Mouse (Mus musculus): ENCODE data around the gene Zdhhc8.

The Zdhhc8 gene

GRCm38 (mm10) chr16:18234671-18235388 lies at the start of gene Zdhhc8:
Gene Zdhhc8, minus strand, starts transcription at chr16:18235136.
- peak; percentile 86 for DNase-seq (ENCODE audit: low spot score)

- no peak for DNase-seq (ENCODE audit: low spot score)
These were observed 40.2 kb upstream of the Zdhhc8 start for GRCm38 (mm10) chr16:18275166-18275565.

DNA sequence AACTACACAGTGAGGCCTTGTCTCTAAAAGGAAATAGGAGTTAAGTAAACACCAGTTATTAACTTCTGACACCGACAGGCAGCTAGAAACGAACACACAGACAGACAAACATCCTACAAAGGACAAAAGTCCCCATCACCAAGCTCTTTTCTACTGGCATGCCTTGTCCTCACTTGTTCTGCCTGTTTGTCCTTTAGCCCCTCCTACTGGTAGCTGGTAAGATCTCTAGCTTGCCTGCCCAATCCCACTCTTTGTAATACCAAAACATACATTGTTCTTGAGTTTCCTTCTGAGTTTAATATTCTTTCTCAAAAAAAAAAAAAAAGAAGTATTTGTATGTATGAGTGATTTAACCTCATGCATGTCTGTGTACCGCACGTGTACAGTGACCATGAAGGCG lies 33.2 kb upstream of the Zdhhc8 start:
- DNase-seq (ENCODE audit: low spot score): no peak

GRCm38 (mm10) chr16:18265024-18265423 lies 30.1 kb upstream of the Zdhhc8 start:
- DNase-seq (ENCODE audit: low spot score): no peak

- no peak for DNase-seq (ENCODE audit: low spot score)
These were observed 23.3 kb upstream of the Zdhhc8 start, which contains the start of gene Gm49776 for GRCm38 (mm10) chr16:18258221-18258620. Gene Gm49776, minus strand, starts transcription at chr16:18258321.

- no peak for DNase-seq (ENCODE audit: low spot score)
These were observed 18.9 kb upstream of the Zdhhc8 start for GRCm38 (mm10) chr16:18253866-18254265.

GRCm38 (mm10) chr16:18252736-18253135 lies 17.8 kb upstream of the Zdhhc8 start:
- no peak for DNase-seq (ENCODE audit: low spot score)

DNA sequence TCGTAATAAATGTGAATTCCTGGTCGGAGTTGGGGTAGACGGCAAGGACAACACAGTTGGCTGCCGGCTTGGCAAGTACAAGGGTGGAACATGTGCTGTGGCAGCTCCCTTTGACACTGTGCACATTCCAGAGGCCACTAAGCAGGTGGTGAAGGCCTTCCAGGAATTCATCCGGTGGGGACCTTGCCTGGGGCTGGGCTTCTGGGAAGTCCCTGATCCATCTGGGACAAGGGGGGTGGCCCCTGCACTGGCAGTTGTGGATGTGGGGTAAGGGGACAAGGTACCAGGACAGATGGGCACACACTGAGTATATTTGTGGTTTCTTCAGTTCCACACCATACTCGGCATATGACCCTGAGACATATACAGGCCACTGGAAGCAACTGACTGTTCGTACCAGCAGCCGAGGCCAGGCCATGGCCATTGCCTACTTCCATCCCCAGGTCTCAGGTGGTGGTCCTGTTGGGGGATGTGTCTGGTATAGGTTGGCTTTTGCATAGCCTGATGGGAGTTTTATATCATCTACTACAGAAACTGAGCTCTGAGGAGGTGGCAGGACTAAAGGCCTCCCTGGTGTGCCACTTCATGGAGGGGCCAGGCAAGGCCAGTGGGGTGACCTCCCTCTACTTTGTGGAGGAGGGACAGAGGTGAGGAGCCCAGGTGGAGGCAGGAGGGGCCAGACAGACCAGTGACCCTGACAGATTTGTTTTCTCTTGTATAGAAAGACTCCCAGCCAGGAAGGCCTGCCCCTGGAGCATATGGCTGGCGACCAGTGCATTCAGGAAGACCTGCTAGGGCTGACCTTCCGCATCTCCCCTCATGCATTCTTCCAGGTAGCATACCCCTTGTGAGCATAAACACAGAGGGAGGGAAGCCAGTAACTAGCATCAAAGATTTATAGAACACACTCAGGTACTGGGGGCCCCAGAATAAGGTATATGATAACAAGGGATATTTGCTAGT lies 16.2 kb upstream of the Zdhhc8 start:
- DNase-seq (ENCODE audit: low spot score): no peak

DNA sequence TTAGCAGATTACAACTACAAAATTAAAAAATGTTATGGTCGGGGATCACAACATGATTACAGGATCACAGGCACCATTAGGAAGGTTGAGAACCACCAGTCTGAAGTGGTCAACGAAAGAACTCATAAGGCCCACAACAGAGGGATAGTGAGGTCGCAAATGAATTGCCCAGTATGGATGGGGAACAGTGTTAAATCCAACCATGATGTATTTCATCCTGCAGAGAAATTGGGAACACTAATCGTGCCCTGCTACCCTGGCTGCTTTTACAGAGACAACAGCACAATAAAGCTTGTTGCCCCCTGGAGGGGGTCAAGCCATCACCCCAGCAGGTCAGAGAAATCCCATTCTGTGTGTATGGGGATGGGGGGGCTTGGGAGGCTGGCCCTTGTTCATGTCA lies 15.3 kb upstream of the Zdhhc8 start:
- no peak for DNase-seq (ENCODE audit: low spot score)

DNA sequence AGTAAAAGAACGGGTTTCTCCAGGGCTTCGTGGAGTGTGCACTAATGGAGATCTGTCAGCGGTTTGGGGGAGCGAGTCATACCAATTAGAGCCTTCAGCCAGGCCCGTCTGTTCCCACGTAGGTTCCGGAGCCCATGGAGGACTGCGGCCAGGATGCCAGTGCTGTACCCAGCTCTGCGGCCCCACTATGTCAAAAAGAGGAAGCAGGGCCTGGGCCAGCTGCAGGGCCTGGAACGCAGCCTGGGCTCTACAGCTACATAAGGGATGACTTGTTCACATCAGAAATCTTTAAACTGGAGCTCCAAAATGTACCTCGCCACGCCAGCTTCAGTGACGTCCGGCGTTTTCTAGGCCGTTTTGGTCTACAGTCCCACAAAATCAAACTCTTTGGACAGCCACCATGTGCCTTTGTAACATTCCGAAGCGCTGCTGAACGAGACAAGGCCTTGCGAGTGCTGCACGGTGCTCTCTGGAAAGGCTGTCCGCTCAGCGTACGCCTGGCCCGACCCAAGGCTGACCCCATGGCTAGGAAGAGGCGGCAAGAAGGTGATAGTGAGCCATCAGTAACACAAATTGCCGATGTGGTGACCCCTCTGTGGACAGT lies 14.5 kb upstream of the Zdhhc8 start:
- DNase-seq (ENCODE audit: low spot score): peak; percentile 62

DNA sequence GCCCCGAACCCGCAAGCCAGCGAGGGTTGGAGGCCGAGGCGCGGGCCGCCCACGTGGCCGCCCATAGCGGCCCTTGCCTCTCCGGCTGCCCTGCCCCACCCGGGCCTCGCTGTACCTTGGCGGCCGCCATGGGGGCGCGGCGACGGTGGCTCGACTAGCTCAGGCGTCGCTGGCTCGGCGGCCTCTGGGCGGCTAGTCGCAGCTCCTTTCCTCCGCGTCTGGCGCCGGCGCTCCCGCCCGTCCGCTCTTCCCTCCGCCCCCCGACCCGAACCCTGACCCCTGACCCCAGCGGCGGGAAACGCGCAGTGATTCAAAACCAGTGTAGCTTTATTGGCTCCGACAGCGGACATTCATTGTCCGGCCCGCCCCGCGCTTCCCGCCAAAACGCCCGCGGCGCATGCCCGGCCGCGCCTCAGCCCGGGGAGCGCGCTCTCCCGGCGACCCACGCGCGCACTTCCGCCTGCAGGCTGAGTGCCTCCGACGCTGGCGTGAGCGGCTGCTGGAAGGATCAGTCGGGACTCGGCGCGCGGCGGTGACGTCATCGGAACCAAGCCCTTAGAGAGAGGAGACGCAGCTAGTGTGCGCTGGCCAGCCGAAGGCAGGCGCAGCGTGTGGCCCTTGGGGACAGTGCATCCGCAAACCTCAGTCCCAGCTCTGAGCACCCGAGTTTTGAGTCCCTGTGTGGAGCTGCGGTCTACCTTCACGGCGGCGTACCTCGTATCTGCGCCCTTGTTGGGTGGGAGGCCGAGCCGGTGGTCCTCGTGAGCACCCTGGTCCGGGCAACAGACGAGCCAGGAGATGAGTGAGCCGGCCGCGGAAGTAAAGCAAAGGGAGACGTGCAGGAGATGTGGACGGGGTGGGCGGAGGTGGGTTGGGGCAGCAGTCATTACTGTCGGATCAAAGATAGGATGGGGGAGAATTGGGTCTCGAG lies 13.8 kb upstream of the Zdhhc8 start, which contains the start of the genes Trmt2a and Ranbp1:
Gene Trmt2a, plus strand, starts transcription at position 247 of the 931 bp plus-strand sequence.
Gene Ranbp1, minus strand, starts transcription at position 300 of the 931 bp plus-strand sequence.
- peak; percentile 99 for DNase-seq (ENCODE audit: low spot score)

DNA sequence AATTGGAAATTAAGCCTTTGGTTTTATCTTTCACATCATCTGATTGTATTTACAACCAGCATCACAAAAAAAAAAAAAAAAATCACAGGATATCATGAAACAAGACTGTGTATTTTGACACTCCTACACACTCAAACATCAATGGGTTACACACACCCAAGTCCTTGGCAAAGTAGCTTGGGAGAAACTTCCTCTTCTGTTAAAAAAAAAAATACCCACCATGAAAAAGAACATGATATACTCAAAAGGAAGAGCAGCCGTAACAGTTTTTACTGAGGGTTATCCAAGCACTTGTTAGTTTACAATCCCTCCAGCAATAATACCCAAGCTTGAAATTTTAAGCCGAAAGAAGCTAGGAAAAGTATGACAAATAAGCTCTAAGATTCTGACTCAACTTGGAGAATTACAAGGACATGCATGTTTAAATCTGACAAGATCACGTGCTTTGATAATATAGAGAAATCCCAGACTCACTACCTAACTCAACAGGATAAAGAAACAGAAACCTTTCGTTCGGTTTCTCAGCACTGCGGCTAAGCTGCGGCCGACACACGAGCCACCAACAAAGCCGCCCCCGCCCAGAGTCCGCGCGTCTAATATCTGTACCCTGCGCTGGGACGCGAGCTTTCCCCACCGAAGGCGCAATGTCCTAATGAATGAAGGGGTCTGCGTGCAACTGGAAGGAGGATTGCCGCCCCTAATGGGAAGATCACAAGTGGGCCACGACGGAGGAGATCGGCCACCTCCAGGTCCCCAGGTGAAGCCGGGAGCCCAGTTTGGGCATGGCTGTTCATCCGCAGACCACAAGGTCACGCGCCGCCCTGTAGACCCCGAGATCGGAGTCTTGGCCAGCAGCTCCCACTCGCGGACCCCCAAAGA lies 12.8 kb upstream of the Zdhhc8 start:
- peak; percentile 63 for DNase-seq (ENCODE audit: low spot score)

DNA sequence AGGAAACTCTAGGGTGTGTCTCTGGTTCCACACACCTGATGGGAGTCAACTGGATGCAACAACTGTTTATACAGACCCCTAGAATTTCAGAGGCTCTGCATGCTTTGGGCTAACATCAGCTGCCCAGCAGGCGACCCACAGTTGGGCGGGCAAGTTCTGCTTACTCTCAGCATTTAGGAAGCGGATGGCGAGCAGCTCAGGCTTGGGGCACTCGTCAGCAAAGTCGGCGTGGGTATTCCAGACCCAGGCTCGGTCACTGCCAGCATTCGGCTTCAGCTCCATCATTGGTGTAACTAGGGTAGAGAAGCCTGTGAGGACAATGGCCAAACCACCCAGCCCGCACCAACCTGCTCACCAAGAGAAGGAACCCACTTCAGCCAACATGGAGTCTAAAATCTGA lies 6.6 kb upstream of the Zdhhc8 start:
- no peak for DNase-seq (ENCODE audit: low spot score)

DNA sequence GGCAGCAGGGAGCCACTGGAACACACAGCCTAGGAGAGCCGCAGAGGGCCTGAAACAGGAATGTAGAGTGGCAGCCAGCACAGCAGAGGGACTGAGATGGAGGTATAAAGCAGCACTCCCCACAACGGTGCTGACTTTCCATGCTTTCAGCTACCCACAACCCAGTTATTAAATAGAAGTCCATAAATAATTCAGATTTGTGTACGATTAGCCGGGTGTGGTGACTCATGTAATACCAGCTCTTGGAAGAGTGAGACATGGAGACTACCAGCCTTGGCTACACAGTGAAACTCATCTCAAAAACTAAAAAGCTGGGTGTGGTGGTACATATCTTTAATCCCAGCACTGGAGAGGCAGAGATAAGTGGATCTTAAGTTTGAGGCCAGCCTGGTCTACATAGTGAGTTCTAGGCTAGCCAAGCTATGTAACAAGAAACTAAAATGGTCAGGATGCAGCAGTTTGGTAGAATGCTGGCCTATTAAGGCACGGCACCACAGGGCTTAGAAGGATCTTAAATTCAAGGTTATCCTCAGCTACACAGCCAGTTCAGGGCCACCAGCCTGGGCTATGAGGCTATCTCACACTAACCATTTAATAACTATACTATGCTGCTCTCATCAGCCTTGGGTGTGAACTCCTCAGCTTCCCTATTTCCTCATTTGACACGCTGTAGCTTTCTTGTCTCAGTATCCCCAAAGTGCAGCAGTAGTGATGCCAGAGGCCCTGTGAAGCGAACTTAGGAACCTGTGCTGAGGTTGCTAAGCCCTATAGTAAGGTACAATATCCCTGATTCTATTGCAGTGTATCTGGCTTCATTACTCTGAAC lies 2.0 kb upstream of the Zdhhc8 start:
- DNase-seq (ENCODE audit: low spot score): no peak

GRCm38 (mm10) chr16:18235389-18236065 lies 591 bp upstream of the Zdhhc8 start:
- DNase-seq (ENCODE audit: low spot score): peak; percentile 69

DNA sequence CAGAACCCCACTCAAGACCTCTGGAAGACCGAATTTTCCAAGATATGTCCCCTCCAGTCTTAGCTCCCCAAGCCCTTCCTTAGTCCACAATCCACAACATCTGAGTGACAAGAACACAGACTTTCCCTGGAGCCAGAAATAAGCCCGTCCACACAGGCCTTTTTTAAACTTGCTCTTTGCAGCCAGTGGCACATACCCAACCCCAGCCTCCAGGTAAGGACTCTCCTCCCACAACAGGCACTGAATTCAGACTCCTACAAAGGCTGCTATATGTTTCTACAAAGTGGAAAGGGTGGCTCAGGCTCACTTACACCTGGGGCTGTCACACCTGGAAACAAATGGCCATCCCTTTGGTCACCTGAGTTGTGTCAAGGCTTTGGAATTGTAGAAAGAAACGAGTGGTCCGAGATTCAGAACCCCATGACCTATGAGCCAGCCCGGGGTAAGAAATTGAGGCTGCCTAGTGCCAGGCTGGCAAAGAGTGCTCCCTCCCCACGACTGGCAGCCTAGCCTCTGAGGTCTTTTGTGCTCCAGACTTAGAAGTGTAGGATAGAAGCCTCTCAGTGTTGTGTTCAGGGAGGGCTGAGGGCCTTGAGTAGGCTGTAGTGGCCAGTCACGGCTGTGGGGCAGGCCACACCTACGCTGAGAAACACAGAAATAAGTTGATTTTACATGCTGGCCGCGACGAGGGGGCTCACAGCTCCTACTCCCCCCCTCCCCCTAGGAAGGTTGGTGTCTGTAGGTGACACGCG lies 841 bp downstream of the Zdhhc8 start:
- no peak for DNase-seq (ENCODE audit: low spot score)

- DNase-seq (ENCODE audit: low spot score): no peak
These were observed 1.5 kb downstream of the Zdhhc8 start for GRCm38 (mm10) chr16:18233451-18233850.

GRCm38 (mm10) chr16:18231451-18231850 lies 3.5 kb downstream of the Zdhhc8 start:
- no peak for DNase-seq (ENCODE audit: low spot score)
